Mouse (Mus musculus): ENCODE measurements around the gene Aamp. TPM values are rescaled to one million over a fixed set of nuclear protein-coding genes. Genes with fewer than 3 reads are reported as not detected.

The Aamp gene
- total RNA-seq, 2 experiments from 2014 or later, result 131 to 139 TPM

GRCm38 (mm10) chr1:74250096-74250495 is 34.4 kb downstream of the Aamp start:
- DNase-seq (ENCODE audit: extremely low spot score in 1 of 2, low spot score in 2 of 2), result no peak
- intact Hi-C loops (cut with DNase I), result no loop called here

DNA sequence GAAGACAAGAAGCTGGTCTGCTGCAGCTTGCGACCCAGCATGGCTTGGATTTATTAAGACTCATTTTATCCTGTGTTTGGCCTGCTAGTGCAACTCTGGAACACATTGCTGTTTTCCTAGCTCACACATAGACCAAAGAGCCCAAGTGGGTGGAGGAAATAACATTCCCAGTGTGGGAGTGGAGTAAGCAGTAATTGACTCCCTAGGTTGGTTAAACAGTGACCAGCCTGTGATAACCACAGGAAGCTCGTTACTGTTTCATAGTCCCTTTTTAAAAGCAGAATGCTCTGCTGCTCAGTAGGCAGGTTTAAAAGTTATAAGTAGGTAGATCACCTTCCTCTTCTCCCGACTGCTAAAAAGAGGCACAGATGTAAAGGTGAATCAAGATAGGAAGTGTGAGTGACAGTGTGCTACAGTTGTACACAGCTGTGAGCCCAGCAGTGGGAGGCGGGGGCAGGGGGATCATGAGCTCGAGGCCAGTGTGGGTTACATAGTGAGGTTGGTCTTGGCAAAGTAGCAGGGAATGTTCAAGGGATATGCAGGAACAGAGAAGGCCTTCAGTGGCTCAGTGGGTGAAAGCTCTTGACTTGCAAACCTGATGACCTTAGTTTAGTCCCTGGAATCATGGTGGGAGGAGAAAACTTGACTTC is 35.1 kb downstream of the Aamp start:
- no peak for DNase-seq (ENCODE audit: extremely low spot score in 1 of 2, low spot score in 2 of 2)
- intact Hi-C loops (cut with DNase I), result no loop called here

DNA sequence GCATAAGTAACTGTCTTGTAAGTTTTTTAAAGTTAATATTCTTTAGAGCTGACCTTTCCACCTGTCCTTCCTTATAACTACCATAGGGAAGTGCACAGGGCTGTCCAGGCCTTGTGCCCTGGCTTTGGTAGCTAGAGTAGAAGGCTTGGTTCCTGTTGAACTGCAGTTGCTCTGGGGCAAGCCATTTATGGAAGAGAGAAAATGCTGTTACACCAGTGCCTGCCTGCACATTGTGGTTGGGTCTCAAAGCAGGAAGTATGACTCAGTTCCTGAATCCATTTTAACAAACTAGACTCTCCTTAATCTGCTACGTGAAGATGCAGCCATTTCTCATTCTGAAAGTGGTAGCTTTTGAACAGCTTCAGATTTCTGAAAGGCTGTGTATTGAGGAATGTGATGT is 35.7 kb downstream of the Aamp start:
- no peak for DNase-seq (ENCODE audit: extremely low spot score in 1 of 2, low spot score in 2 of 2)
- intact Hi-C loops (cut with DNase I), result no loop called here

DNA sequence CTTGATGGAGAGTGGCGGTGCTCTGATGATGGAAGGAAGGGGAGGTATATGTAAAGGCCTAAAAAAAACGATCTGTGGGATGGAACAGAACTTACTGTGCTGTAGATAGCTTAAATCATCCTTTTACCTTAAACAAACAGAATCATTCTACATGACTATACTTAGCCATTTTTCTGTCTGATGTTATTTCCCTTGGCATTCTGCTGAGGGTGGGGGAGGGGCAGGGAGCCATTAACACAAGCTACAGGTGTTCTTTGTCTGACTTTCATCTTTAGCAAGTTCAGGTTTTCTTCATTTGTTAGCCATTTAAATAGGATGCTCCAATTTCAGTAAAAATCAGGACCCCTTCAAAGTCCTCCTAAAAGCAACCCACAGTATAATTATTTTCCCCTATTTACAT is 39.0 kb downstream of the Aamp start:
- intact Hi-C loops (cut with DNase I), result no loop called here
- no peak for DNase-seq (ENCODE audit: extremely low spot score in 1 of 2, low spot score in 2 of 2)

DNA sequence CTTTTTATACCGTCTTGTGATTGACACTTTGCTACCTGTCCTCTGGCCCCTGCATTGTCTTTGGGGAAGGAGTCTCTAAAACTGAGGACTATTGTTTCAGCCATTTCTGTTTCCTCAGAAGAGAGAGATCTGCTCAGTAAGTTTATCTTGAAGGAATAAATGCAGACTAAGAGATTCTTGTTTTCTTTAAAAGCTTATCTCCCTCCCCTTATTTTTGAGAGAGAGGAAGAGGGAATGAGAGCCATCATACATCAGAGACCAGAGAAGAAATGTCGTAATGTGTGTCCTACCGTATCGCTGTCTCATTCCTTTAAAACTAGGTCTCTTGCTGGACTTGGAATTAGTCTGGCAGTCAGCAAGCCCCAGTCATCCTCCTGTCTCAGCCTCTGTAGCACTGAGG is 43.7 kb downstream of the Aamp start:
- intact Hi-C loops (cut with DNase I), result no loop called here
- DNase-seq (ENCODE audit: extremely low spot score in 1 of 2, low spot score in 2 of 2), result no peak

- intact Hi-C loops (cut with DNase I), result no loop called here
- DNase-seq (ENCODE audit: extremely low spot score in 1 of 2, low spot score in 2 of 2), result peak; percentile 52 to 68
These were observed 44.2 kb downstream of the Aamp start for GRCm38 (mm10) chr1:74240311-74240710.

GRCm38 (mm10) chr1:74239618-74240017 is 44.9 kb downstream of the Aamp start:
- intact Hi-C loops (cut with DNase I), result no loop called here
- peak in 1 of 2 experiments; percentile 33 for DNase-seq (ENCODE audit: extremely low spot score in 1 of 2, low spot score in 2 of 2)

- intact Hi-C loops (cut with DNase I), result no loop called here
- no peak for DNase-seq (ENCODE audit: extremely low spot score in 1 of 2, low spot score in 2 of 2)
These were observed 45.4 kb downstream of the Aamp start for GRCm38 (mm10) chr1:74239162-74239561.

DNA sequence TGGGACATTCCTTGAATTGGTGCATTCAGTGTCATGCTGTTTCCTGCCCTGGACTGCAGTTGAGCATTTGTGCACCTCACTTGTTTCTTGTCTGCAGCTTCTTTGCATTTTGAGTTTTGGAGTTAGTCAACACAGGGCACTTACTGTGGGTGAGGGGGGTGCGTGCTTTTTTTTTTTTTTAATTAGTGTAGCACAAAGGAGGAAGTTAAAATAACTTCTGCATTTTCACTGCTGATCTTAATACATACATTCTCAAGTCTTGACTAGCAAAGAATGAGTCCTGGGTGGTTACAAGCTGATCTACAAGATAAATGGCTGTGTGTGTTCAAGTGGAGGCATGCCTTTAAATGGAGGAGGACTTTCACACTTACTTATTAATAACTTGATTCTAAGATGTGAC is 46.4 kb downstream of the Aamp start:
- no peak for DNase-seq (ENCODE audit: extremely low spot score in 1 of 2, low spot score in 2 of 2)
- intact Hi-C loops (cut with DNase I), result no loop called here

DNA sequence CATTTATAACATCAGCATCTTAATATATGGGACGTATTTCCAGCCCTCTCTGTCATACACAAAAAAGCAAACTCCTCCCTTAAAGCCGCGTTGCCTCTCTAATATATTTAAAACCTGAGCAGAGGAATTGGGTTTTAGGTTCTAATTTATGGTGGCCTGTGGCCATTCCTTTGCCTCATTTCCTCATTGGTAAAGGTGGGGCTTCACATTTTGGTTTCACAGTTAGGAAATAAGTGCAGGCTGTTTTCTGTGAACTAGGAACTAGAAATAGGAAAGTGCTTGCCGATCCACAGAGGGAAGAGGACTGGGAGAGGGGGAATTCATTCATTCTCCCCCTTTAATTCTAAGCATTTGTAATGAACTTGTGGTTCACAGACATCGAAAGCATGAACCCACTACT is 46.9 kb downstream of the Aamp start:
- intact Hi-C loops (cut with DNase I), result no loop called here
- no peak for DNase-seq (ENCODE audit: extremely low spot score in 1 of 2, low spot score in 2 of 2)

DNA sequence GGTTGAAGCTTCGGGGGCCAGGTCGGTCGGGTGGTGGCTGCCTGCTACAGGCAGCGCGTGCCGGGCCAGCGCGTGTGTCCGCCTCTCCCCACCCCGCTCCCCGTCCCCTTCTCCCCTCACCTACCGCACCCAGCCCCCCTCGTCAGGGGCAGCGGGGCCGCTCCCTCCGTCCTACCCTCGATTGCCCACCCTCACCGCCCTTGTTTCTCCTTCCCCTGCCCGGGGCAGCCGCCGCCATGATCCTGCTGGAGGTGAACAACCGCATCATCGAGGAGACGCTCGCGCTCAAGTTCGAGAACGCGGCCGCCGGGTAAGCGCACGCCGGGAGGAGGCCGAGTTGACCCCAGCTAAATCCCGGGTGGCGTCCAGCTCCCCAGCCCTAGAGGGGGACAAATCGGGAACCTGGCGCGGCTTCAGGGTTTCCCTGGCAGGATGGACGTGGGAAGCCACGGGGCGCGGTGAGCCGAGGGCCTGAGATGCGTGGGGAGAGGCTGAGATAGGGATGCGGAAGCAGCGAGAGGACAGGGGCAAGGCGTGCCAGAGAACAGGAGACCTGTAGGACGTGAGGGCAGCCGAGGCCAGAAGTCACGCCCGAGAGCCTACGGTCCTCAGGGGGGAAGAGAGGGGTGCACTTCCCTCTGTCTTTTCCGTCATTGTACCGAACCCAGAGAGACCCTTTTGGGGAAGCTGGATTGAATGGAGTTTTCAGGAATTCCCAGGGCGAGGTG is 47.8 kb downstream of the Aamp start:
- peak in 1 of 2 experiments; percentile 72 for DNase-seq (ENCODE audit: extremely low spot score in 1 of 2, low spot score in 2 of 2)
- intact Hi-C loops (cut with DNase I), result no loop called here

DNA sequence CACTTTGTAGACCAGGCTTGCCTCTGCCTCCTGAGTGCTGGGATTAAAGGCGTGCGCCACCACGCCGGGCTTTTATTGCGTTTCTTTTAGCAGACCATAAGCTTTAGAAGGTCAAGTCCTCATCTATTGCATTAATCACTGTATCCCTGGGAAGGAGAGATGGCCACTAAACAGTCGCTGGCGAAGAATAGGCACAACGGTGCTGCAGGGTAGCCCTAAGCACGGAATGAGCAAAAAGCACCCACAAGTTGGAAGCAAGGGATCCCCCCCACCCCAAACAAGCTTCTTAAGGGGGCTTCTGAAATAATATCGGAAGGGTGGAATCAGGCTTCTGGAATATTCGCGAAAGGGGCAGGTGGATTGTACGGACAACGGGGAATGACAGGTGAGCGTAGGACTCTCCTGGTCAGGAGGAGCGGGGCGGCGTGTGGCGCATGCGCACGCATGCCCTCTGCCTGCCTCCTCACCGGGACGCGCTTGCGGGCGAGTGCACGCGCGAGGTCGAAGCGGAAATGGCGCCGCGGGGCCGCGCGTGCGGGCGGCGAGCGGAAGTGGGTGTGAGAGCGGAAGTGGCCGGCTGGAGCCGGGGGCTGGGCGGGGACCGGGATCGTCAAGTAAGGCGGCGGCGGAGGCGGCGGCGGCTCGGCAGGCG is 48.5 kb downstream of the Aamp start, which contains the start of gene Arpc2:
Gene Arpc2, plus strand, starts transcription at position 147 of the 652 bp plus-strand sequence.
- intact Hi-C loops (cut with DNase I), result no loop called here

GRCm38 (mm10) chr1:74230992-74231391 is 53.5 kb downstream of the Aamp start:
- intact Hi-C loops (cut with DNase I), result no loop called here
- DNase-seq (ENCODE audit: extremely low spot score in 1 of 2, low spot score in 2 of 2), result no peak

More for the DNA sequence above, 48.5 kb downstream of the Aamp start, which contains the start of gene Arpc2:
- DNase-seq (ENCODE audit: extremely low spot score in 1 of 2, low spot score in 2 of 2), result peak; percentile 93 to 98

DNA sequence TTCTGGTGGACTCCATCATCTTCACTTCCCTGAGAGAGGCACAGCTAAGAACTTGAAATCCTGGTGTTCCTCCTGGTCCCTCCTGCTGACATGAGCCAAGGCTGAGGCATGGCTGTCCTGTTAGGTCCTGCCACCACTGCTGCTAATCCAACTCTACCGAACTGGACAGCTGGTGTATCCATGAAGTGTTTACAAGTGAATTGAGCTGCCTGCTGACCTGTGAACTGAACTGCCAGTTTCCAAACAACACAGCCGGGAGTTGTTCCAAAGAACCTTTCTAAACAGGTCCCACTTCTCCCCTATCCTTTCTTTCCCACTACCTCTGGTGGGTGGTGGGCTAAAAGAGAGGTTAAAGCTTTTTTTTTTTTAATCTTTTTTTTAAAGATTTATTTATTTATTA is 54.6 kb downstream of the Aamp start:
- no peak for DNase-seq (ENCODE audit: extremely low spot score in 1 of 2, low spot score in 2 of 2)
- intact Hi-C loops (cut with DNase I), result no loop called here

Other genes starting within 250 kb of the Aamp start
- gene Tns1, start 160.3 kb downstream of the Aamp start, total RNA-seq (2021), result 10 to 100 TPM; 29.3 to 29.8 TPM
- gene Rufy4, start 159.2 kb downstream of the Aamp start, total RNA-seq (2021), result under 1 TPM in 1 of 2 experiments, not detected in 1; 0.15 TPM
- not detected for gene Cxcr2, start 130.7 kb downstream of the Aamp start, total RNA-seq (2021)
- not detected for gene Cxcr1, start 90.1 kb downstream of the Aamp start, total RNA-seq (2021)
- gene Arpc2, start 48.7 kb downstream of the Aamp start, total RNA-seq (2021), result 100 to 1,000 TPM; 316 to 324 TPM
- not detected for gene Gpbar1, start 6.2 kb downstream of the Aamp start, total RNA-seq (2021)
- gene Pnkd, start 192 bp upstream of the Aamp start, total RNA-seq (2021), result 100 to 1,000 TPM; 109 to 124 TPM
- 10 to 100 TPM; 10.4 to 11.2 TPM for gene Tmbim1, start 20.9 kb upstream of the Aamp start, total RNA-seq (2021)
- under 1 TPM; 0.41 to 0.45 TPM for gene Catip, start 77.4 kb upstream of the Aamp start, total RNA-seq (2021)
- 1 to 10 TPM; 1.9 to 2.7 TPM for gene Slc11a1, start 90.5 kb upstream of the Aamp start, total RNA-seq (2021)
- gene Ctdsp1, start 106.8 kb upstream of the Aamp start, total RNA-seq (2021), result 10 to 100 TPM; 17.8 to 17.9 TPM
- gene Vil1, start 124.6 kb upstream of the Aamp start, total RNA-seq (2021), result under 1 TPM; 0.89 to 0.92 TPM
- gene Cnot9, start 221.3 kb upstream of the Aamp start, total RNA-seq (2021), result 10 to 100 TPM; 38.6 to 41.1 TPM

Data from left cerebral cortex, postnatal 10 days (tissue).